Mouse (Mus musculus) thymus, postnatal 0 days (tissue): ENCODE results near the gene 4932415D10Rik. TPM values are rescaled to one million over a fixed set of nuclear protein-coding genes. Genes with fewer than 3 reads are reported as not detected.
A peak's percentile ranks its signal among the peaks of the same experiment; 100 is the strongest.

Source experiments
- DNase-seq: peaks from one replicate; pipeline ENCODE4 v3.0.0-alpha.2; 2015; ENCODE audit warnings: low spot score
- polyA plus RNA-seq: library from polyadenylated mRNA; unstranded; fragments of >200 nt; fragmentation: Nextera tagmentation; extraction: Ambion mirVana; gene quantifications from 2 replicates; pipeline ENCODE4 v1.2.1, GENCODE M21; 2015

Gene 4932415D10Rik
- polyA plus RNA-seq, result not detected in 2 replicates

DNA sequence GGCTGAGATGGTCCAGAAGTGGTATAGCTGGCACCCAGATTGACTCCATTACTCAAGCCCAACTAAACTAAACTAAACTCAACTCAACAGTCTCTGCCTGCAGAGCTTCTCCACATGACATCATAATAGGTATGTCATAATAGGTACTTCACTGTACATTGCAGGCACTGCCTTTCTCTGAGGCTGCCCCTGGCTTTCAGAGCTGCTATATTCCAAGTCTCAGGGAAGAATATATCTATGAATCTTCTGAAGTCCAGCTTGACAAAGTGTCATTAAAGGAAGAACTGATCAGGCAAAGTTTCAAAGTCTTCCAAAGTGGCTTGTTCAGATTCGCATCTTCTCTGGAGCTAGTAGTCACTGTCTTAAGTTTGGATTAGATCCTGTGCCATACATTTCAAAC lies at the start of gene 4932415D10Rik:
Gene 4932415D10Rik, minus strand, starts transcription at position 101 of the 400 bp plus-strand sequence.
- no peak for DNase-seq

DNA sequence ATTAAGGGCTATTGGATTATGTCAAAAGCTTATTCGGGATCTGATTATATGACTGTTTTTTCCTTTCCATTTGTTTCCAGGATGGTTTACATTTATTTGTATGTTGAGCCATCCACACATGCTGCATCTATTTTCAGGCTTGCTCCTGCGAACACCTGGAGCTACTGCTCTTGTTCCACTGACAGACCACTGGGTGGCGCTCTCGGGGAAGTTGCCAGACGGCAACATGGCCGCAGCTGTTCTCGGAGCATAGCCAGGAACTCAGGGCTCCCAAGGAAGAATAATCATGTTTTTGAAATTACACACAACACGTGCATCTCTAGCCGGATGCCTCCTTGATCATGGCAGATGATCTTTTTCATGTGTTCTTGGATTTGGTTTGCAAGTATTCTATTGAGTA lies 45.5 kb upstream of the 4932415D10Rik start:
- DNase-seq, result no peak

DNA sequence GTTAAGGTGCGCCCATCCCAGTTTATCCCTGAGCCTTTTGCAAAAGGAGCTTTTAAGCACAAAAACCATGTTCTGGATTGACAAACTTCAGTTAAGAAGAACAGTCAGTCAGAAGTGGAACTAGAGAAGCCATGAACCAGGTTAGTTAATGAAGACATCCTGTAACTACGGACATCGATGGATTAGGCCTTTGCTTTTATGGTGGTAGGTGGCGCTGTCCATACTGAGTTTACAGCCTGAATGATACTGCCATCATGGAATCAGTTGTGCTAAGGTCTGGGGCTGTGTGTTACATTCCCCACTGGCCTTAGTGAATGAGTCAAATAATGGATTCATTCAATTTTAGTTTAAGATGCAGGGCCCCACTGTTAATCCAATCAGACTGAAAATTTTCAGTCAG lies 39.0 kb upstream of the 4932415D10Rik start:
- no peak for DNase-seq

DNA sequence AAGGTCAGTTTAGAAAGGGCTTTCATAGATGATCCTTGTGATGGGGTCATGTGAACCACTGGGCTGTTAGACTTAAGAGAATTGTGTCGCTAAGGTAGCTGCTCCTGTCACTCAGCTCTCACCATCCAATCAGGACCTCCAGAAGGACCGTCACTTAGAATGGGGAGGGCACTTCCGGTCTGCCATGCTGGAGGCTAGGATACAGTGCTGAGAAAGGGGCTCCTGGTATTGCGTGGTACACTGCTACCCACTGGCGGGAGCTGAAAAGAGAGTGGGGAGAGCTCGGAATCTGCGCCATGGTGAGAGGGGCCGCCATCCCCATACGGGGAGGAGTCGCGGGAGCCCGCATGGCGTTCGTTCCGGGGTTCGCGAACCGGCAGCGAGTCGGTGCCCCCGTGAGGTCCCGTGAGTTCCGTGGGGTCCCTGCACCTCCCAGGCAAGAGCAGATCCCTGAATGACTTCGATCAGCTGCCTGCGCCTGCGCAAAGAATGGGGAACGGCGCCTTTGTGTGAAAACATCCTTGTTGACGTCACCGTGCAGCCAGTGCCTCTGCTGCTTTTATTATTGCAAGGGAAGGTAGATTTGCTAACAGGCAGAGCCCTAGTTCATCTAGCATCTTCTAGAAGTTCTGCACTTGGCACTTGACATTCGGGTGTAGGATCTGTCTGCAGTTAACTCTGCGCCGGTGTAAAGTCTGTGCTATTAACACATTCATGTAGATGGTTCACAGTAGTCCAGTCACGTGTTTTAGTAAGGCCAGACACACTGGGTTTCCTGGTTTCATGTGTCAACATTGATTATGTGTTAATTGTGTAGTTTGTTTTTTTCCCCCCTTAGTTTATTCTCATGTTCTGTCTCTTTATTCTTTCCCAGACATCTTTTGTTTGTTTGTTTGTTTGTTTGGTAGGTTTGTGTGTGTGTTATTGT lies 38.0 kb upstream of the 4932415D10Rik start, which contains the start of gene Gm4924:
Gene Gm4924, plus strand, starts transcription at position 173 of the 928 bp plus-strand sequence.
- peak; percentile 90 for DNase-seq

DNA sequence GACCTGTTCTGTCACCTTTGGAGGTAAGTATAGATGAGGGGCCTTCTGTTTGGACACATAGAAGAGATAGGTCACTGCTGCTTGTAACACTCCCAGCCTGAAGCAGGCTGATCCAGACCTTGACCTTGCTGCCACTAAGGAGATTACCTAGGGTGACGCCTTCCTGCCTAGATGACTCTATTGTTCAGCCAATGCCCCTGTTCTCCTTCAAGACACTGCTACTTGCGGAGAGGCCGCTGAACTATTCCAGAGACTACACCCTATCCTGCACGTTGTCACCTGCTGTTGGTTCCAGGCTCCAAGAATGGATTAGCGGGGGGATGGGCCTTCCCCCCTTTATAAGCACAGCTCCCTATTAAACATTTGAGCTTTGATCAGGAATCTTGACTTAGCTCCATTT lies 13.4 kb upstream of the 4932415D10Rik start:
- no peak for DNase-seq

DNA sequence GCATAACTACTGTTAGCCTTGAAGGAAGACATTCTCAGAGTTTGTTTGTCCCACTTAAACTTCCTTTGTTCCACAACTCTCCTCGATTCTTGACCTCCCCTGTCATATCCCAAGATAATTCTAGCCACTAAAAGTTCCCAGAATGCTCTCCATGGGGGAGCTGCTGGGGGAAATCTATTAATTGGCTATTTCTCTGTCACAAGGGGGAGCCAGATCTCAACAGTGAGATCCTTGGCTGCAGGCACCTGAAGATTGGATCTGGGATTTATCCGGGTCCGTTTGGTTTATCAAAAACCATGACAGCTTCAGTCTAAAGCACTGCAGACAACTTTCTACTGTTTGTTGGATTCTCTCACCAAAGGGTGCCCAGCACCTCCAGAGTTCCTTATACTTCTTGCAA lies 3.8 kb upstream of the 4932415D10Rik start:
- DNase-seq, result no peak

DNA sequence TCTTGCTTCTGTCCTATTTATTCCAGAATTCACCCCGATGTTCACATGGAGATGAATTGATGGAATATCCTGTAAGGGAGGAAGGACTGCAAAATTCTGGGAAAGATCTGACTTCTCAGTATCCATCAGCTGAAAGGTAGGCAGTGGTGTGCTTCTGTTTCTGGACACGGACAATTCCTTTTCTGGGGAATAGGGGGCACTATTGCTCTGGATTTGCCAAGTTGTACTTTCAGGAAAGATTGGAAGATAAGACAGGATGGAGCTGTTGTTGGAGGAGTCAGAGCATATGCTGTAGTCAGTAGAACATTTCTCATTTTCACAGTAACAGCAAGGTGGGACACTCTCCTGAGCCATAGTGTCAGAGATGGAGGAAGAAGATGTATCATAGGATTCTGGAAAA lies 19.9 kb downstream of the 4932415D10Rik start:
- no peak for DNase-seq

DNA sequence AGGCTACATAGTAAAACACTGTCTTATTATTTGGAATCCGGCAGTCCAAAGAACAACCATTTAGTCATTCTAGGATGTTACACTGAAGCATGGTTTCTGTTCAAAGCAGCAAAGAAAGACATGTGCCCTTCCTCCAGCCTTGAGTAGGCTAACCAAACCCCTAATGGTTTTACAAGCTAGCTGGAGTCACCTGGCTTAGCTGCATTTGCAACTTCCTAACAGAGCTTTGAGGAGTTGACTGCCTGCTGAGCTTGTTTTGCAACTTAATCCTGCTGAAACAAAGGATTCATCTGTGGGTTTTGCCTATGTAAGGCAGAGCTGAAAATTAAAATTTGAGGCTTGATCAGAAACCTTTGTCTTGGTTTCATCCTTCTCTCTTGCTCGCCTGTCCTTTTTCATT lies 59.1 kb downstream of the 4932415D10Rik start:
- no peak for DNase-seq

DNA sequence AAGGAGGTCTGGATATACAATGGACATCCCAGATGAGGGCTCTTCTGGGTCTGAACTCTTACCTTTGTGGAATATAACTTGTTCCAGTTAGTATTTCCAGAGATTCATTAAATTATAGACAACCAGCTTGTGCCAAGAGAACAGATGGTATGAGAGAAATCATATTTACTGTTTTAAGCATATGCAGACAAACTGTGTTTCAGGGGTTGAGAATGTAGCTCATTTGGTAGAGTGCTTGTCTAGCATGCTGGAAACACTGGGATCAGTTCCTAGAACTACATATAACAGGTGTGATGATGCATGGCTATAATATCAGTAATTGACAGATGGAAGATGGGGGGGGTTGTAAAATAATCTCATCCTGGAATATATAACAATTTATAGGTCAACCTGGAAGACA lies 71.4 kb downstream of the 4932415D10Rik start:
- DNase-seq, result no peak

DNA sequence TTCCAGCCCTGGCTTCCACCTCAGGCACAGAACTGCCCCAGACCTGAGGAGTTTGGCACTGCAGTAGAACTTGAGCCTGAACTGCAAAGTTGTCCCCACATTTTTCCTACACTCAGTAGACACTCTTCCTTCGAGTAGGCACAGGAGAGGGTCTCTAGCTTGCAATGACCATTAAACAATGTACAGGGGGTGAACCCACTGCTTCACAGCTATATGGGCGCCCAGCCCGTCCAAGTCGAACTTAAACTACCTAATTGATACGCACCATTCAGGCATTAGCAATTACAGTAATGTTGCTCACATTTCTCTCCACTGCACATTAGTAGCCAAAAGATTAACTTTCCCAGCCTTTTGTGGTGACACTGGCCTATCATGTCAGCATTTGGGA lies 75.0 kb downstream of the 4932415D10Rik start:
- DNase-seq, result no peak

DNA sequence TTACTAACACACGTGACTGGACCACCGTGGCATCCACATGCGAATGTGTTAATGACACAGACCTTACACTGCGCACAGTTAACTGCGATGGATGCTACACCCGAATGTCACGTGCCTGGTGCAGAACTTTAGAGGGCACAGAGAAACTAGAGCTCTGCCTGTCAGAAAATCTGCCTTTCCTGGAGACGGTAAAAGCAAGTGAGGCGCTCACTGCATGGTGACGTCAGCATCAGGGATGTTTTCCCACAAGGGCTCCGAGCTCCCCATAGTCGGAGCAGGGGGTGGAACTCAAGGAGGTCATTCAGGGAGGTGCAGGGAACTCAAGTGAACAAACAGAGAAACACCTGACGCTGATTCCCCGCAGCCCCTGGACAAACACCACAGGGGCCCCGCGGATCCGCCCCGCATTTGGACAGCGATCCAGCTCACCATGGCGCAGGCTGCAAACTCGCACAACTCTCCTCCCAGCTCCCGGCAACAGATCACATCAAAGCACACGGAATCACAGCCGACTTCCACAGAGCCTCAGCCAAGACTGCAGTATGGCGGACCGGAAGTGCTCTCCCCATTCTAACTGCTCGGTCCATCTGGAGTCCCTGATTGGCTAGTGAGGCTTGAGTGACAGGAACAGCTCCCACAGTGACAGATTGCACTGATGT lies 75.5 kb downstream of the 4932415D10Rik start, which contains the start of gene Zfp938:
Gene Zfp938, minus strand, starts transcription at position 539 of the 659 bp plus-strand sequence.
- DNase-seq, result peak; percentile 87

Other genes starting within 250 kb of the 4932415D10Rik start
- 3.0 and 3.9 TPM in 2 replicates for gene BC024063, start 233.2 kb downstream of the 4932415D10Rik start, polyA plus RNA-seq
- 7.9 and 8.6 TPM in 2 replicates for gene AU041133, start 188.6 kb downstream of the 4932415D10Rik start, polyA plus RNA-seq
- gene Zfp938, start 75.3 kb downstream of the 4932415D10Rik start, polyA plus RNA-seq, result 10.7 and 10.9 TPM in 2 replicates
- 4.0 and 4.3 TPM in 2 replicates for gene Gm4924, start 37.7 kb upstream of the 4932415D10Rik start, polyA plus RNA-seq
- 0.22 and 0.33 TPM in 2 replicates for gene Gm1553, start 176.0 kb upstream of the 4932415D10Rik start, polyA plus RNA-seq